Mouse (Mus musculus): Measurements from ENCODE around the gene BC034090. TPM values are rescaled to one million over a fixed set of nuclear protein-coding genes. Genes with fewer than 3 reads are reported as not detected.
"Not testable (repeated sequence)": the region's sequence is repeated elsewhere in the genome, so short reads cannot be mapped to it uniquely, and the experiment has no call there.

The BC034090 gene
- polyA plus RNA-seq, 1 experiment from 2014 or later = 3.2 TPM

GRCm38 (mm10) chr1:155275793-155276192 is 31.5 kb upstream of the BC034090 start:
- Histone ChIP-seq H3K9ac (ENCODE audit: low read length) (no peak overlapping the region), H3K4me3 (ENCODE audit: low read depth, low read length) (no peak overlapping the region), H3K4me1 (replicated peaks; ENCODE audit: control insufficient read depth, insufficient read depth, low read length) (no peaks in the 10 kb centered on the region), H3K27me3 (ENCODE audit: control insufficient read depth, insufficient read depth, low read length) (no peaks in the 10 kb centered on the region), H3K9me3 (ENCODE audit: control insufficient read depth, low read length) (no peaks in the 10 kb centered on the region), H3K27ac (ENCODE audit: low read depth, low read length) (no peak overlapping the region), H3K36me3 (ENCODE audit: control insufficient read depth, insufficient read depth, low read length) (no peaks in the 10 kb centered on the region), H3K4me2 (ENCODE audit: low read depth, low read length, severe bottlenecking) (no peak overlapping the region)
- DNase-seq (ENCODE audit: low spot score) (no peak), ATAC-seq (replicated peaks; ENCODE audit: low FRiP score) (no peak)
- 80% methylated on average over 4 of the region's 4 CpGs for WGBS

- ATAC-seq (replicated peaks; ENCODE audit: low FRiP score) (no peak), DNase-seq (ENCODE audit: low spot score) (no peak)
- H3K27me3 ChIP-seq (ENCODE audit: control insufficient read depth, insufficient read depth, low read length) = no peaks in the 10 kb centered on the region
- no peaks in the 10 kb centered on the region for H3K36me3 ChIP-seq (ENCODE audit: control insufficient read depth, insufficient read depth, low read length)
- 80% methylated on average over 3 of the region's 3 CpGs for WGBS
- H3K4me2 ChIP-seq (ENCODE audit: low read depth, low read length, severe bottlenecking) = no peak overlapping the region
- H3K4me1 ChIP-seq (replicated peaks; ENCODE audit: control insufficient read depth, insufficient read depth, low read length) = no peaks in the 10 kb centered on the region
- no peak overlapping the region for H3K4me3 ChIP-seq (ENCODE audit: low read depth, low read length)
- H3K9me3 ChIP-seq (ENCODE audit: control insufficient read depth, low read length) = no peaks in the 10 kb centered on the region
- H3K27ac ChIP-seq (ENCODE audit: low read depth, low read length) = no peak overlapping the region
- no peak overlapping the region for H3K9ac ChIP-seq (ENCODE audit: low read length)
Observed at GRCm38 (mm10) chr1:155274976-155275375, 30.7 kb upstream of the BC034090 start.

GRCm38 (mm10) chr1:155272953-155273352 is 28.7 kb upstream of the BC034090 start:
- WGBS = 92% methylated on average over 4 of the region's 4 CpGs
- Histone ChIP-seq H3K27me3 (ENCODE audit: control insufficient read depth, insufficient read depth, low read length) (no peaks in the 10 kb centered on the region), H3K9ac (ENCODE audit: low read length) (no peak overlapping the region), H3K27ac (ENCODE audit: low read depth, low read length) (no peak overlapping the region), H3K9me3 (ENCODE audit: control insufficient read depth, low read length) (no peaks in the 10 kb centered on the region), H3K4me3 (ENCODE audit: low read depth, low read length) (no peak overlapping the region), H3K4me1 (replicated peaks; ENCODE audit: control insufficient read depth, insufficient read depth, low read length) (no peaks in the 10 kb centered on the region), H3K4me2 (ENCODE audit: low read depth, low read length, severe bottlenecking) (no peak overlapping the region), H3K36me3 (ENCODE audit: control insufficient read depth, insufficient read depth, low read length) (no peaks in the 10 kb centered on the region)
- DNase-seq (ENCODE audit: low spot score) = no peak
- no peak for ATAC-seq (replicated peaks; ENCODE audit: low FRiP score)

GRCm38 (mm10) chr1:155262496-155262895 is 18.3 kb upstream of the BC034090 start:
- H3K27ac ChIP-seq (ENCODE audit: low read depth, low read length); H3K36me3 ChIP-seq (ENCODE audit: control insufficient read depth, insufficient read depth, low read length); H3K9me3 ChIP-seq (ENCODE audit: control insufficient read depth, low read length); H3K4me1 ChIP-seq (replicated peaks; ENCODE audit: control insufficient read depth, insufficient read depth, low read length); H3K9ac ChIP-seq (ENCODE audit: low read length); H3K4me3 ChIP-seq (ENCODE audit: low read depth, low read length); H3K4me2 ChIP-seq (ENCODE audit: low read depth, low read length, severe bottlenecking); H3K27me3 ChIP-seq (ENCODE audit: control insufficient read depth, insufficient read depth, low read length); ATAC-seq (replicated peaks; ENCODE audit: low FRiP score); DNase-seq (ENCODE audit: low spot score): not testable (repeated sequence)
- WGBS = 89% methylated on average over 10 of the region's 10 CpGs

- Histone ChIP-seq H3K4me2 (ENCODE audit: low read depth, low read length, severe bottlenecking) (no peak overlapping the region), H3K36me3 (ENCODE audit: control insufficient read depth, insufficient read depth, low read length) (no peaks in the 10 kb centered on the region), H3K9ac (ENCODE audit: low read length) (no peak overlapping the region), H3K4me3 (ENCODE audit: low read depth, low read length) (no peak overlapping the region), H3K27me3 (ENCODE audit: control insufficient read depth, insufficient read depth, low read length) (no peaks in the 10 kb centered on the region), H3K9me3 (ENCODE audit: control insufficient read depth, low read length) (no peaks in the 10 kb centered on the region), H3K4me1 (replicated peaks; ENCODE audit: control insufficient read depth, insufficient read depth, low read length) (no peaks in the 10 kb centered on the region), H3K27ac (ENCODE audit: low read depth, low read length) (no peak overlapping the region)
- no peak for DNase-seq (ENCODE audit: low spot score)
- 87% methylated on average over 8 of the region's 8 CpGs for WGBS
- ATAC-seq (replicated peaks; ENCODE audit: low FRiP score) = no peak
Observed at GRCm38 (mm10) chr1:155254309-155254708, 10.1 kb upstream of the BC034090 start.

- H3K27me3 ChIP-seq (ENCODE audit: control insufficient read depth, insufficient read depth, low read length) = no peaks in the 10 kb centered on the region
- no peaks in the 10 kb centered on the region for H3K9me3 ChIP-seq (ENCODE audit: control insufficient read depth, low read length)
- no peaks in the 10 kb centered on the region for H3K36me3 ChIP-seq (ENCODE audit: control insufficient read depth, insufficient read depth, low read length)
- no peak overlapping the region for H3K9ac ChIP-seq (ENCODE audit: low read length)
- H3K27ac ChIP-seq (ENCODE audit: low read depth, low read length) = no peak overlapping the region
- WGBS = 80% methylated on average over 12 of the region's 12 CpGs
- ATAC-seq (replicated peaks; ENCODE audit: low FRiP score) (no peak), DNase-seq (ENCODE audit: low spot score) (peak; percentile 40)
- no peaks in the 10 kb centered on the region for H3K4me1 ChIP-seq (replicated peaks; ENCODE audit: control insufficient read depth, insufficient read depth, low read length)
- no peak overlapping the region for H3K4me3 ChIP-seq (ENCODE audit: low read depth, low read length)
- H3K4me2 ChIP-seq (ENCODE audit: low read depth, low read length, severe bottlenecking) = no peak overlapping the region
Observed at GRCm38 (mm10) chr1:155253126-155253525, 8.9 kb upstream of the BC034090 start.

GRCm38 (mm10) chr1:155252631-155253121 is 8.4 kb upstream of the BC034090 start:
- ATAC-seq (replicated peaks; ENCODE audit: low FRiP score) (no peak), DNase-seq (ENCODE audit: low spot score) (peak; percentile 42)
- H3K36me3 ChIP-seq (ENCODE audit: control insufficient read depth, insufficient read depth, low read length) = no peaks in the 10 kb centered on the region
- no peaks in the 10 kb centered on the region for H3K9me3 ChIP-seq (ENCODE audit: control insufficient read depth, low read length)
- H3K4me3 ChIP-seq (ENCODE audit: low read depth, low read length) = no peak overlapping the region
- H3K27me3 ChIP-seq (ENCODE audit: control insufficient read depth, insufficient read depth, low read length) = no peaks in the 10 kb centered on the region
- H3K27ac ChIP-seq (ENCODE audit: low read depth, low read length) = no peak overlapping the region
- 60% methylated on average over 6 of the region's 6 CpGs for WGBS
- no peak overlapping the region for H3K9ac ChIP-seq (ENCODE audit: low read length)
- no peaks in the 10 kb centered on the region for H3K4me1 ChIP-seq (replicated peaks; ENCODE audit: control insufficient read depth, insufficient read depth, low read length)
- no peak overlapping the region for H3K4me2 ChIP-seq (ENCODE audit: low read depth, low read length, severe bottlenecking)

- Histone ChIP-seq H3K4me3 (ENCODE audit: low read depth, low read length) (no peak overlapping the region), H3K27ac (ENCODE audit: low read depth, low read length) (no peak overlapping the region), H3K4me2 (ENCODE audit: low read depth, low read length, severe bottlenecking) (no peak overlapping the region), H3K9ac (ENCODE audit: low read length) (no peak overlapping the region), H3K27me3 (ENCODE audit: control insufficient read depth, insufficient read depth, low read length) (no peaks in the 10 kb centered on the region; the same call in 1 of the 2 replicates), H3K36me3 (ENCODE audit: control insufficient read depth, insufficient read depth, low read length) (no peaks in the 10 kb centered on the region), H3K4me1 (replicated peaks; ENCODE audit: control insufficient read depth, insufficient read depth, low read length) (no peaks in the 10 kb centered on the region), H3K9me3 (ENCODE audit: control insufficient read depth, low read length) (no peaks in the 10 kb centered on the region)
- DNase-seq (ENCODE audit: low spot score) (peak; percentile 46), ATAC-seq (replicated peaks; ENCODE audit: low FRiP score) (no peak)
- WGBS = 76% methylated on average over 5 of the region's 5 CpGs
Observed at GRCm38 (mm10) chr1:155251596-155251995, 7.4 kb upstream of the BC034090 start.

- H3K4me2 ChIP-seq (ENCODE audit: low read depth, low read length, severe bottlenecking) = no peak overlapping the region
- no peaks in the 10 kb centered on the region; the same call in 1 of the 2 replicates for H3K27me3 ChIP-seq (ENCODE audit: control insufficient read depth, insufficient read depth, low read length)
- DNase-seq (ENCODE audit: low spot score) (peak; percentile 46), ATAC-seq (replicated peaks; ENCODE audit: low FRiP score) (no peak)
- H3K9ac ChIP-seq (ENCODE audit: low read length) = no peak overlapping the region
- WGBS = 37% methylated on average over 4 of the region's 4 CpGs
- H3K36me3 ChIP-seq (ENCODE audit: control insufficient read depth, insufficient read depth, low read length) = no peaks in the 10 kb centered on the region
- H3K4me3 ChIP-seq (ENCODE audit: low read depth, low read length) = no peak overlapping the region
- no peaks in the 10 kb centered on the region for H3K9me3 ChIP-seq (ENCODE audit: control insufficient read depth, low read length)
- H3K4me1 ChIP-seq (replicated peaks; ENCODE audit: control insufficient read depth, insufficient read depth, low read length) = no peaks in the 10 kb centered on the region
- H3K27ac ChIP-seq (ENCODE audit: low read depth, low read length) = no peak overlapping the region
Observed at GRCm38 (mm10) chr1:155250531-155251135, 6.4 kb upstream of the BC034090 start.
